Mouse (Mus musculus) embryo, embryonic 10 days (tissue): ENCODE measurements around the gene Hkdc1.
A peak's percentile ranks its signal among the peaks of the same experiment; 100 is the strongest.
"Not testable (repeated sequence)": the region's sequence is repeated elsewhere in the genome, so short reads cannot be mapped to it uniquely, and the experiment has no call there.

Source experiments
- DNase-seq: peaks from one replicate; pipeline ENCODE4 v3.0.0-alpha.2; 2015; ENCODE audit warnings: low spot score

The Hkdc1 gene

DNA sequence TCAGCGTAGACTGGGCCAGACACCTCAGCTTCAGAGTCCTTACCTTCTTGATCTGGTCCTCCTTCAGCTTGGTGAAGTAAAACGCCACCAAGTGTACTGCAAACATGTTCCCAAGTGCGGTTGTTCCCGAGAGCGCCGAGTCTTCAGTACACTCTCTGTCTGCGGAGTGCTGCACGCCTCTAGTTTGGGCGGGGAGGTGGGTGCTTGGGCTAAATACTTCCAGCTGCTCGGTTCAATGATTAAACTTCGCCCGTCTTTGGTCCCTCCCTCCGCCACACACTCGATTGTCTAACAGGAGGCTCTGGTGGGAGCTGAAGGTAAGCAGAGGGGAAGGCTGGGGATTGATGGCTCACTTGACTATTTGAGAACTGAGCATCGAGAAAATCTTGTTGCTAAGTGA, at the start of gene Hkdc1:
Gene Hkdc1, minus strand, starts transcription at position 237 of the 400 bp plus-strand sequence.
- DNase-seq = peak; percentile 28

DNA sequence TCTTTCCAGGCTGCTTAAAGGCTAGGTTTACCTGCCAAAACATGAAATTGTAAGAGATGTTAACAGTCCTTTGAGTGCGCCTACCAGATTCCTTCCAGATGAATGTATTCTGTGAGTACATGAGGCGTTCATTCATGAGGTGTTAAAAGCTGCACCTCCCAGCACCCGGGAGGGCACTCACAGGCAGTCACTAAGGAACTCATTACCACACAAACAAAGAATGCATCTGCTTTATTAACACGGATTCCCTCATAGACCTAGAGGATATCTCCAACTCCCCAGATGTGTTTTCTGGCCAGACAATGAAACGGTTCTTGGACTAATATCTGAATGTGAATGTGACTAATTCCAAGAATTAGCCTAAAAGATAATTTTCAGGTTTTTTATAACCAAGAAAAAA, 48.8 kb upstream of the Hkdc1 start:
- no peak for DNase-seq

DNA sequence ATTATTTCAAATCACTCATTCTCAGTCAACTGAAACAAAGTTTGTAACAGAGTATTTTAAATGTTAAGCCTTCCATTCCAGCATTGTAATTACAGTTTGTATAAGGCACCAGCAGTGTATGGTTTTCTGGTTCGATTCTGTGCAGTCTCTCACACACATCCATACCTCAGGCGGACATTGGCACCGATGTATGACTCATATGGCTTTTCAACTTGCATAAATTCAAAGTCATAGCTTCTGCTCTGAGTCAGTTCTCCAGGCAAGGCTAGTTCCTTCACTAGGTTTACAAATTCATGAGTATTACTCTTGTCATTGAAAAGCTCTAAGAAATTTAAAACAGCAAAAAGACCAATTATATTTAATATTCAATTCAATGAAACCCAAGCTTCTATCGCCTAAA, 47.4 kb upstream of the Hkdc1 start:
- DNase-seq = no peak

DNA sequence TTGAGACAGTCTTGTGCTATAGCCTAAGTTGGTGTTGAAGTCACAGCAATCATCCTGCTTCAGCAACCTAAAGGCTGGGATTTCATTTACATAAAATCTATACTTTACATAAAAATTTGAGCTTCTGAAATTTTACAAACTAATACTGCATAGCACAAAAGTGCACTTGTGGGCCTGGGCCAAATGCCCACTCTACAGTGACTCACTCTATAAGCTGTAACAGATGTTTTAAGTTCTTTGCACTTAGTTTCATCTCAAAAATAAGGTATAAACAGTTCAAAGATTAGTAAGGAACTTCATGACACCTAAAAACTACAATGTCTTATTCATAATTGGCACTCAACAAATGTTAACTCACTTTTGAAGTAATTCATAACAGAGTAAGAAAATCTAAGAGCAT, 39.0 kb upstream of the Hkdc1 start:
- no peak for DNase-seq

DNA sequence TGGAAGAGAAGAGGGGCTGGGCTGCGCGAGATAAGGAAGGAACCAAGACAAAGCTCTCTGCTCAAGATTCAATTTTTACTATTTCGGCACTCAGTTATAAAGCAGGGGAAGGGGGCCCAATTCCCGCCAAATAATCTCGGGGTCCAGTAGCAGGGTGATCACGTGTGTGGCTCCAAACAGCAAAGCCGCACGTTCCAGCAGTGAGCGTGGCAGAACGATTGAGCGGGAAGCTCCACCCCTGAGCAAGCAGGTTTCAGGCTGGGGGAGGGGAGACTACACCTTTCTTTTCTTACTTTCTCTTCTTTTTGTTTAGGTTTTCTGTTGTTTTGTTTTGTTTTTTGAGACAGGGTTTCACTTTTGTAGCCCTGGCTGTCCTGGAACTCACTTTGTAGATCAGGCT, 29.7 kb upstream of the Hkdc1 start:
- DNase-seq = not testable (repeated sequence)

DNA sequence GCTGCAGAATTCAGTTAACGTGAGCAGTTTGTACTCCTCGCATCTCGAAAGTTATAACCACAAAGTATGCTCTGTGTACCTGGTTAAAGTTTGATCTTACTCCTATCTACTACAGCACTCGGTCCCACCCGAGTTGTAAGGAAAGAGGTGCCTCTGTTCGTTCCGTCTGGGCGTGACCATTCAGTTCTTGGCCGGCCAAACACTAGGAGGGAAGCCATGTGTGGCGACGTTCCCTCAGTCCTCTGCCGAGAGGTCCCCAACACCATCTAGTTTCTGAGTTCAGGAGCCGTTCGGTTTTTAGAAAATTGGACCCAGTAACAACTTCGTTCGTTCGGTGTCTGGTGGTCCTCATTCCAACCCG, 28.0 kb upstream of the Hkdc1 start:
- no peak for DNase-seq

DNA sequence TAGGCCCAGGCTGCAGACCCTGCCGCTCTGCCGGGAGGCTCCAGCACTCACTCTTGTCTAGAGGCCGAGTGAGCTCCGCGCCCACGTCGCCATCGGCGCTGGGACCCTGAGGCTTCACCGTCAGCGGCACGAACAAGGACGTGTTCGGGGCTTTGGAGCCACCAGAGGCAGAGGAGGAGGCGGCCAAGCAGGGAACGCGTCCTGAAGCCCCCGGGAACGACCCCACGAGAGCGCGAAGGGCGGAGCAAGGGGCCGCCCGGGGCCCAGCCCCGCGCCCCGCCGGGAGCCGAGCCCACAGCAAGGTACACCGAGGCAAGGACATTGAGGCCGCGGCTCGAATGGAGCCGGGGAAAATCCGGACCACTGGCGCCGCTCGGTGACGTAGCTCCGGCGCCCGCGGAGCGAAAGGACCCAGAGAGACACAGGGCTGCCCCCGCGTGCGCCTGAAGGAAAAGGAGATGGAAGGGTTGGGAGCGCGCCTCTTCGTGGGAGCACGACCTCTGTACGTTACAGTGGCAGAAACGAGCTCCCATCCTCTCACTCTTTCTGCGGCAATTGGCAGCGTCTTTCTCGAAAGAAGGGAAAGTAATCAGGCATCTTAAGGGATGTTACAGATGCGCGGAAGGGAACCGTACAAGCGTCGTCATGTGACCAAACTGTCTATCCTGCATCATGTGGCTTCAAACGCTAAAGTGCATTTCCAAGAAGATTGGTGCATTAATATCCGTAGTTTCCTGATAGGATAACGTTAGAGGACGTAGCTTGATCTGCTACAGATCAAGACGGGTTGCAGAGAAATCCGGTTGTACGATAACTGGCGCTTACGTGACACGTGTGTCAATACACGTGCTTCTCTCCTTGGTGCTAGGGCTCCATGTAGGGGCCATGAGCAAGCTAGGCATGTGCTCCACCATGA, 27.3 kb upstream of the Hkdc1 start, which contains the start of the genes 4930507D05Rik and Supv3l1:
Gene 4930507D05Rik, plus strand, starts transcription at position 126 of the 916 bp plus-strand sequence.
Gene Supv3l1, minus strand, starts transcription at position 375 of the 916 bp plus-strand sequence.
- peak; percentile 91 for DNase-seq

DNA sequence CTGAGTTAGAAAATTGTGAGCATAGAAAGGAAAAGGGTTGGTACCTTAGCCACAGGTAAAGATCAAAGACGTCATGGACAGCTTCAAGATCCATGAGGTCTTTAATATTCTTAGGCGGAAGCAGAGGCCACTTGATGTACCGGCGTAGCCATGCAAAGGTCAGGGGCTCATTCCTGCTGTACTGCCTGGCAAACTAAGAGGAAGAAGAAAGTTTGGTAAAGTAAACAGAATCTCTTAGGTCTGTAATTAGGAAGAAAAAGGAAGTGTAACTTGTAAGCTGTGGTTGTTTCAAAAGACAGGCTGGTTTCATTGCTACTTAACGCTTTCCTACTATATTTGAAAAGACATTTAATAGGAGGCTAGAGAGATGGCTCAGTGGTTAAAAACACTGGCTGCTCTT, 8.1 kb upstream of the Hkdc1 start:
- DNase-seq = no peak

DNA sequence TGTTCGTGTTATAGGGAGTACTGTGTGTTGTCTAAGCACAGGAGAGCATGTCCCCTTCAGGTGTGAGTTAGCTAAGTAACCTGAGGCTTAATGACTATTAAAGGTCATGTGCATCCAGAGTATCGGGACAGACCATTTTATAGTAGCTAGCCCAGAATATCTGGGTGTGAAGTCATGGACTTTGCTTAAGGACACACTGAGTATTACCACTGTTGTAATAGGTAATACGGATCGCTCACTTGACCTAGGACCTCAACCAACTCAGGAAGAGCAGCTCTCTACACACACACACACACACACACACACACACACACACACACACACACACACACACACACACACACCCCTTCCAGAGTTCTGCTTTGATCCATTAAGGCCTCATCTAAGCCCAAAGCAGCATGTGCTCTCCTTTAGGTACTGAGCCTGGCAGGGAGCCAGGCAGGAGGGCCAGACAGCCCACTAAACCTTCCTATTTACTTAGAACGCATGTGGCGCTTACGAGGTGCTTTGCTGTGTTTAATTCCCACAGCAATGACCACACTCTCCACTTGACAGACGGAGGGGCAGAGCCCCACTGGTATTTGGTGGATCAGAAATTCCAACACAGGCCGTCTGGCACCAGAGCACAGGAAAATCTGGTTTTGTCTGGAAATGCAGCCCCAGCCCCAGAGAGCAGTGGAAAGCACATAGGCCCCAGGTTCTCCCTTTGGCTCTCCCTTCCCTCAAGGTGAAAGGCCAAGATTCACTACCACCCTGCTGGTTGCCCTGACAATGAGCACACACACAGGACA, 3.0 kb upstream of the Hkdc1 start:
- no peak for DNase-seq

DNA sequence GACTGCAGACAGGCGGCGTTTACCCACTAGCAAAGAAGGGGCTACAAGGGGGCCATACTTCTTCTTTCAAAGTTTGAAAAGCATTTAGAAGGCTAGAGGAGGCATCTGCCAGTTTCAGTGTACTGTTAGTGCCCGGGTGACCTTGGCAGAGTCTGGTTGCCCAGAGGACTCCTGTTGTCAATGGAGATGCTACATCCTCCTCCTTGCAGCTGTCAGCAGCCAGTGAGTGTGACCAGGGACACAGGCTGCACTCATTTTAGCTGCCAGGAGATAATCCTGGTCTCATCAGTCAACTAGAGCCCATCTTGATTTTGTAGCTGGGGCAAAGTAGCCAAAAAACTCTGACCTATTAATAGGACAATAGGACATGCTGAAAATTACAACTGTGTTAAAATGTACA, 1.2 kb downstream of the Hkdc1 start:
- no peak for DNase-seq

DNA sequence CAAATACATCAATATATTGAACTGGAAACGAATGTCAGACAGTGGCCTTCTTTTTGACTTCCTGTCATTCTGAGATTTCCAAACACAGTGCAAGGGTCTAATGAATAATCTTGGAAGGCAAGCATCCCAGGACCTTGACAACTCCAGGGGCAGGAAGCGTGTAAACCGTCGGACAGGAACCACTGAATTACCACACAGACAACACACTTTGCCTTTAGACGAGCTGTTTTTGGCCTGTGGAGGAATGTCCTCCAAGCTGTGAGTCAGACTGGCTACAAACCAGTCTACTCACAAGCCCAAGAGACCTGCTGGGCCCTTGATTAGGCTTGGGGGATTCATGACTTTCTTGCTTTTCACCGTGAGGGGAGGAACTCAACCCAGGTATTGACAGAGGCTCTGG, 1.9 kb downstream of the Hkdc1 start:
- DNase-seq = no peak

DNA sequence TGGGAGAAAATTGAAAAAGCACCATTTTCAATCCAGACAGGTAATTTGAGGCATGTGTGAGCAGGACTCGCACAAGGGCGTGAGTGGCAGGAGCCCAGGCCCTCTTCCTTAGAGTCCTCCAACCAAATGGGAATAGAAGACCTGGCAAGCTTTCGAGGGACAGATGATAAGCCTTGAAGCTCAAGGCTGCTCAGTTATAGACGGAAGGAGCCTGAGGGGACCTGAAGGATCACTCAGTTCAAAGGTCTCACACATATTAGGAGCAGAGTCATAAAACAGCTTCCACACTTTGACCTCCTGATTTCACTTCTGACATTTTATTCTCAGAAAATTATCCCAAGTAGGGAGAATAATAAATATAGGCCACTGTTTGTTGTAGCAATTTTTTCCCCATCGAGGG, 2.9 kb downstream of the Hkdc1 start:
- DNase-seq = no peak

DNA sequence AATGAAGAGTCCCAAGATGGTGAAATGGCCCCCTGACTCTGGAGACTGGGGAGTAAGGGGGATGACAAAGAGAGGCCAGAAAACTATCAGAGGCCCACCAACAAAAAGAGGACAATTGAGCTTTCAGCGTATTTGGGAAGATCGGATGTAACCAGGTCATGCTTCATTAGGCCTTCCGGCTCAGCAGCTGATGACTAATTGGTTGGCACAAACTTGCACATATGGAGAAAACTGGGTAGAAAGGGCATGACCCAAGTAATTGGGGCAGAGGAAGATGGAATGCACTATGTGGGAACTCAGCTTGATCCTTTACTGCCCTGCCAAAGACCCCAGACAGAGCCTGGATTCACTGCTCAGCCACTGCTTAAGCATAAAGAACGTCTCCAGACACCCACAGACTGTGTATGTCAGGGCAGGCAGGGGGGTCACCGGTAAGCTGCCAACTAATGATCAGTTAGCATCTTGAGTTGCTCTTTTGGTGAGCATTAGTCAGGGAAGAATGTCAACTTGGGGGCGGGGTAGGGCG, 3.4 kb downstream of the Hkdc1 start:
- no peak for DNase-seq

DNA sequence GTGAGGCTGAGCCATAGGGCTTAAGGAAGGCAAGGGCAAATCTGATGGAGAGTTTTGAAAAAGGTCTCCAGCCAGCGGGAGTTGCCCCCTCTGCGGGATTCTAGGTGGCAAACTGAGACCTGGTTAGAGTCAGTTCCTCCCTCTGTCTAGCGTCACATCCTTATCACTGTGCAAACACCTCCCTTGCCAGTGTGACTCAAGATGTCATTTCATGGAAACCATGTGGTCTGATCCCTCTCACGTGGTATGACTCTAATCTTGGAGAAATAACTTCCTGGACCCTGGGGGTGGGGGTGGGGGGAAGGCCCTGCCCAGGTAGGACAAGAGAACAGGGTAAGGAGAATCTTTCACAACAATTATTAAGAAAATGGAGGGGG, 8.7 kb downstream of the Hkdc1 start:
- no peak for DNase-seq

DNA sequence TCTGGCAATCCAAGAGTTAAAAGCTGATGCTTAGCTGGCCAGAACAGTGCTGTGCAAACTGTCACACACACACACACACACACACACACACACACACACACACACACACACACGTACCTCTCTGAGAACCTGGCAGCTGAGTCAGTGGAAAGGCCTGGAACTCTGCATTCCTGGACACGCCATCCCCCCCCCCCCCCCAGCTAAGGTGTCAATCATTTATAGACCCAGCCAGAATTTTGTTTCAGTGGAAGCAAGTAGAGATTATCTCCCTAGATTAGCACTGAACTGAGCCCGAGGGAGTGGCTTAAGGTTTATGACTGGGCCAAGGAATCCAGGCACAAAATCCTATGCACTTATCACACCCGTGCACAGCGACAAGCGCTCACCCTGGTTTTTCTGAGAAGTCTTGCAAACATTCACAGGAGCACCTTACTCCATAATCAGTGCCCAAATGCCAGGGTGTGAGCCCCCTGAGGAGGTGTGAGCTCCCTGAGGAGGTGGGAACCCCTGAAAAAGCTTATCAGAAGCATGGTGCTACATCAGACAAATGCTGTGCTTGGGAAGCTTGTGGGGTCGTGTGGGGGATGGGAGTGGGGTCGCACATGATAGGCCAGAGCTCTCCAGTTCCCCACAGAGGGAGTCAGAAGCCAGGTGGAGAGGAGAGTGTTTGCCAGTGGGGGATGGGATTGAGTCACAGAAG, 9.2 kb downstream of the Hkdc1 start:
- DNase-seq = no peak

DNA sequence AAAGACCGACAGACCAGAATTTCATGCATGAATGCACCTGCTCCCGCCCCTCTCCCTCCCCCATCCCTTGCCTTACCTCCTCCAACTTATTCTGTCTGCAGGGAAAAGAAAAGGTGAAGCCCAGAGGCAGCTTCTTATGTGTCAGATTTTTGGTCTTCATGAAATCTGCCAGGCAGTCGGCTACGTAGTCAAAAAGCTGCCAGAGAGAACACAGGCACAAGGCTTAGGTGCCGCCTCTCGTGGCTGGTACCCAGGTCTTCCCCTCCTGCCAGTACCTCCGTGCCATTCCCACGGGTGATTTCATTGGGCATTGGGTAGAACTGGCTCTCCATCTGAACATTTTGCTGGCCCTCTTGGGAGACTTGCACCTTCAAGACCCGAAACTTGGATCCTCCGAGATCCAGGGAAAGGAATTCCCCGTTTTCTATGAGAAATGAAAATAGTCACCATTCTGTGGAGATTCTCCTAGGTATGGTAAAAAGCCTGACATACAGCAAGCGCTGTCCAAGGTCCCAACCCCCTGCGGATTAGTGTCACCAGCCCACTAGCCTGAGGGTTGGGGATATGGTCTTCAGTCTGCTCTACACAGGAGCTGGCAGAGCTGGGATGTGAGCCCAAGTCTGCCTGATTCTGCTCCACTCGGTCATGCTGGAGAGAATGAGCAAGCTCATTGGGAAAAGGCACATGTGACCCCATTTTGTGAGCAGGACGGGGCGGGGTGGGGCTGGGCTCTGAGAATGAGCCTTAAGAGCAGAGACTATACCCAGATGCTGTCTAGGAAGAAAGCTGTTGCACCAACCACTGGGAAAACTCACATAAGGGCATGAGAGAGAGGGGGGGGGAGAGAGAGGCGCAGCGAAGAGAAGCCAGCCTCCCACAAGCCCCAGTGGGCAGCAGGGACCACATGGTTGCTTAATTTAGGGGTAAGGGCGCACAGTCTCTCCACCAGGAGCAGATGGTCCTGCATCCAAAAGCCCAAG, 10.6 kb downstream of the Hkdc1 start:
- no peak for DNase-seq

DNA sequence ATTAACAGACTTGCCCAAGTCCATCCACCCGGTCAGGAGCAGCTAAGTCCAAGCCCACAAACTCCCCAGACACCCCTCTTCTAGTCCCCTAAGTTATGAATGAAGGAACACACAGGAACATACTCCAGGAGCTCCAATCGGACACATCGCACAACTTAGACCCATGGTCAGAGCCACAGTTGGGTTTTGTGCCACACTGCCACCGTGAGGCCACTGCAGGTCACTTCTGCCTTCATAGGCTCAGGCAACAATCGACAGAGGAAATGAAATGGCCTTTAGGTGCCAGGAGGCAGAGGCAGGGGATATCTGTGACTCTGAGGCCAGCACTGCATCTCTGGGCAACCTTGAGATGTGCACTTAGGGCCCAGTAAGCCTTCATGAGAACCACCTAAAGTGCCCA, 11.3 kb downstream of the Hkdc1 start:
- DNase-seq = peak; percentile 88

DNA sequence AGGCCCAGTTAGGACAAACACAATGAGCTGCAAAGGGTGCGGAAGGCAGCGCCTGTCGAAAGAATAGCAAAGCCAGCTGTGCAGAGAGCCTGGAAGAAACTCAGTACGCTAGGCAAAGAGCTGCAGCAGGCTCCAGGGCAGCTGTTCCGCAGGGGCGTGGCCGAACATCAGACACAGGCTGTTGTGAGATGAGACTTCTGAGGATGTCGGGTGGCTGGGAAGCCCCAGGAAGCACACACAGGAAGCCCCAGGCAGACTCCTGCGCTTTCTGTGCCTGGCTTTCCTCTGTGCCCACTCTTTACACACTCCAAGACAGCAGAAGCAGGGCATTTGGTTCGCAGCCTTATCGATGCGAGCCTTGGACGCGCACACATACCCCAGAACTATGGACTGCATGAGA, 17.4 kb downstream of the Hkdc1 start:
- peak; percentile 70 for DNase-seq

DNA sequence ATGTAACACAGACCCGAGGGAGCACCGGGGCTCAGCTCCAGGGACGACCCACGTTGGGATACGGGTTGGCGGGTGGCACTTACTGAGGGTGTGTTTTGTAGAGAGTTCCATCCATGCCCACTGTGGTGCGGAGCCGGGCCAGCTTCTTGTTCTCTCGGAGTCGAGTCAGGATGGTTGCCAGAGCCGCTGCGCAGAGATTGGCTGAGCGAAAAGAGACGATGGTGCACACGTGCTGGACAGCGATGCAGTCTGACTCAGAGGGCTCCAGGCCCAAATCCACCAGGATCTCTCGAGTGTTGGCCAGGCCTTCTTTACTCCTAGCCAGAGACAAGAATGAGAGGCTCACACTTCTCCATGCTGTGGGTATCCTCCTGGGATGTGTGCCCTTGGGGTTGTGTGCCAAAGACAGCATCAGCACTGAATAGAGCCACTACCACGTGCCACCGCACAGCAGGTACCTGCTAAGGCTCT, 20.6 kb downstream of the Hkdc1 start:
- DNase-seq = no peak

DNA sequence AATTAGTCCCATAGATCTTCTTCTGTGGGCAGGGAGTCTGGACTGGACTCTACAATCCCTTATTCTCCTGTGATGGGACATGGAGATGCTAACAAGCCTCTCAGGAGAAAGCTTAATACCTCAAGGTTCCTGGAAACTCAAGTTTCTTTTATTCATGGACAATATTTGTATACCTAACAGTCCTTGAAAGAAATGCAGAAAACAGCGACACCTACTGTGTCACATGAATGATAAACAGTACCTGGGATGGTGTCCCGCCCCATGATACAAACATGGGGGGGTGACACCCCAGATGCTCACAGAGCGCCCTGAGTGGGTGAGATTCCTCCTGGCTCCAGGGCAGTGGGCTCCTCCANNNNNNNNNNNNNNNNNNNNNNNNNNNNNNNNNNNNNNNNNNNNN, 39.3 kb downstream of the Hkdc1 start:
- no peak for DNase-seq

DNA sequence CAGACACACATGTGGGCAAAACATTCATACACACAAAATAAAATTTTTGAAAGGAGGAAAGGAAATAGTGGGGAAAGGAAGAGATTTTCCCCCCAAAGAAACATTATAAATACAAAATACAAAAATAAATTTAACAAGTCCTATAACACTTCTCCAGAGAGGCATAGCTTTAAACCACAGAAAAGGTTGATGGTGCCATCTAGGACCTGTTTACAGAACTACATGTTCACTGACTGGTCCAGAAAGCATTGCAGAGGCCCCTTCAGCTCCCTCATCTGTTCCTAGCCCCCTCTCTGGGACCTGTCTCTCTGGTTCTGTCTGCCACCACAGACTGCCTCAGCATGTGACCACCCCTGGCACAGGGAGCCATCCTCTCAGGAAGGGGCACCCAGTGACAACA, 41.4 kb downstream of the Hkdc1 start:
- DNase-seq = no peak
